Mouse (Mus musculus) C2C12 (cell line): ENCODE results near the gene Chrna3.

Experiments used
- CEBPB ChIP-seq: IDR thresholded peaks from one replicate; pipeline ENCODE4 v1.6.1; 2011; ENCODE audit warnings: low read depth, mild to moderate bottlenecking, control low read depth, moderate library complexity
- CTCF ChIP-seq: IDR thresholded peaks from one replicate; pipeline ENCODE4 v1.5.1; 2011; ENCODE audit not compliant: control insufficient read depth, insufficient read depth, insufficient read length
- FOSL1 ChIP-seq: IDR thresholded peaks from one replicate; pipeline ENCODE4 v1.8.0; 2011; ENCODE audit warnings: mild to moderate bottlenecking, low read length; ENCODE audit not compliant: poor library complexity, insufficient read depth, severe bottlenecking
- MAX ChIP-seq: IDR thresholded peaks from one replicate; pipeline ENCODE4 v1.6.1; 2011; ENCODE audit warnings: mild to moderate bottlenecking, control low read depth
- MYOD1 ChIP-seq: IDR thresholded peaks from one replicate; pipeline ENCODE4 v1.6.1; 2011; ENCODE audit warnings: low read depth; ENCODE audit not compliant: control insufficient read depth, insufficient read length
- MYOG ChIP-seq: IDR thresholded peaks from one replicate; pipeline ENCODE4 v1.6.1; 2011; ENCODE audit not compliant: control insufficient read depth, insufficient read length; ENCODE audit errors: extremely low read depth
- USF1 ChIP-seq: IDR thresholded peaks from one replicate; pipeline ENCODE4 v1.6.1; 2011; ENCODE audit warnings: low read depth, mild to moderate bottlenecking, control low read depth, moderate library complexity

- no peak for TF ChIP-seq CTCF
- no peak for TF ChIP-seq USF1
- no peak for TF ChIP-seq FOSL1
- no peak for TF ChIP-seq CEBPB
- no peak for TF ChIP-seq MYOG
- no peak for TF ChIP-seq MAX
- no peak for TF ChIP-seq MYOD1
Observed at GRCm38 (mm10) chr9:54969972-54970637, 56.3 kb downstream of the Chrna3 start.
